In the genomic region with DNA sequence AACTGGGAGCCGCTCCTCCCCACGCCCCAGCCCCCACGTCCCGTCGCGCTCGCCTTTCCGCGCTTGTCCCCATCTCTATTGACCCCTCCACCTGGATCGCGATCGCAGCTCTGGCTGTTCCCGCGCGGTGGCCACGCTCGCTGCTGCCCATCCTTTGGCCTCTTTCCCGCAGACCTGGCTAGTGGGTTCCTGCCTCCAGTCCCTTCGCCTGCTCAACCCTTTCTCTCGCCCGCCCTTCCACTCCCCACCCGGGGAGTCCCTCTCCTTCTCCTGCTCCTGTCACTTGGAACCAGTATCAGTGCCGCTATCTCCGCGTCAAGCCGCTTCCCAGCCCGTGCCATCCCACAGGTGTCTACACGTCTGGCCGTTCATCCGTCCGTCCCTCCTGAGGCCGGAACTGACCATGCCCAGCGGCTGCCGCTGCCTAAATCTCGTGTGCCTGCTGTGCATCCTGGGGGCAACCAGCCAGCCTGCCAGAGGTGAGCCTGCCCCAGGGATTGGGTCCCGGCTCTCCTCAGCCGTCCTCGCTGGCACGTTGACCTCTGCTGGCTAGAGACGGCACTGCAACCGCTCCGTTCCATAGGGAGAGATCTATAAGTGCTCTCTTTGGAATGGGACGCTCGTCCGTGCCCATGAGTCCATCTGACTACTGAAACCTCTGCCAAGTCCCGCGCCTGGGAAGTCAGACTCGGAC, we compare ENCODE assay signal across 8 mouse cellular contexts. TPM values are rescaled to one million over a fixed set of nuclear protein-coding genes. Genes with fewer than 3 reads are reported as not detected.
DNase-seq lines count a peak whose midpoint lies in the region; ATAC-seq and TF ChIP-seq lines count a peak whose summit lies in the region.

No protein-coding gene starts in this region.

- H3K36me3 ChIP-seq in forebrain, embryonic 11.5 days (ENCODE audit: control insufficient read depth, insufficient read depth, low read length), result no peaks in the 10 kb centered on the region
- H3K36me3 ChIP-seq in heart, embryonic 16.5 days (ENCODE audit: control insufficient read depth, insufficient read depth), result no peaks in the 10 kb centered on the region
- H3K36me3 ChIP-seq in liver, embryonic 14.5 days (replicated peaks; ENCODE audit: control insufficient read depth, insufficient read depth, low read depth), result no peaks in the 10 kb centered on the region
- no peaks in the 10 kb centered on the region for H3K36me3 ChIP-seq in neural tube, embryonic 11.5 days (ENCODE audit: control insufficient read depth, insufficient read depth, low read length)
- no peaks in the 10 kb centered on the region for H3K36me3 ChIP-seq in stomach, embryonic 16.5 days (ENCODE audit: control insufficient read depth, insufficient read depth, low read length)

- H3K4me2 ChIP-seq in forebrain, embryonic 11.5 days (ENCODE audit: low read depth, low read length, severe bottlenecking), result peak overlapping the region; percentile 99
- H3K4me2 ChIP-seq in heart, embryonic 16.5 days (ENCODE audit: low read depth, low read length), result peak overlapping the region; percentile 100
- H3K4me2 ChIP-seq in liver, embryonic 14.5 days (ENCODE audit: low read depth), result peak overlapping the region; percentile 64
- H3K4me2 ChIP-seq in neural tube, embryonic 11.5 days (ENCODE audit: low read depth), result peak overlapping the region; percentile 99
- H3K4me2 ChIP-seq in stomach, embryonic 16.5 days (ENCODE audit: low read depth, low read length), result peak overlapping the region; percentile 100

- peak; percentile 50 for DNase-seq in c-Kit-positive CD71-negative TER-119-negative erythroid progenitor cells, embryonic 14.5 days (ENCODE audit: low read depth)
- DNase-seq in forebrain, embryonic 11.5 days (ENCODE audit: low spot score), result peak; percentile 92
- peak; percentile 88 to 91 for DNase-seq in kidney, postnatal 25 days
- peak; percentile 31 to 33 (median 33) for DNase-seq in liver, embryonic 14.5 days (ENCODE audit: low read depth in 3 of 3, low spot score in 3 of 3)
- DNase-seq in neural tube, embryonic 11.5 days (ENCODE audit: low spot score), result peak; percentile 90

- peak overlapping the region; percentile 59 for H3K4me3 ChIP-seq in forebrain, embryonic 11.5 days (ENCODE audit: low read depth, low read length)
- H3K4me3 ChIP-seq in heart, embryonic 16.5 days (ENCODE audit: low read length), result peak overlapping the region; percentile 71
- peak overlapping the region; percentile 21 to 43; a peak in 2 of 4 replicates for H3K4me3 ChIP-seq in liver, embryonic 14.5 days (ENCODE audit: insufficient read depth in 1 of 2, low read depth in 2 of 2, low read length in 2 of 2)
- peak overlapping the region; percentile 47 for H3K4me3 ChIP-seq in neural tube, embryonic 11.5 days (ENCODE audit: low read depth, low read length)
- peak overlapping the region; percentile 69 for H3K4me3 ChIP-seq in stomach, embryonic 16.5 days (replicated peaks; ENCODE audit: low read length)

- no peaks in the 10 kb centered on the region for H3K9me3 ChIP-seq in forebrain, embryonic 11.5 days (ENCODE audit: control insufficient read depth, low read length)
- H3K9me3 ChIP-seq in heart, embryonic 16.5 days (replicated peaks; ENCODE audit: control insufficient read depth, low read length), result no peaks in the 10 kb centered on the region
- H3K9me3 ChIP-seq in liver, embryonic 14.5 days (ENCODE audit: control insufficient read depth, low read length), result no peaks in the 10 kb centered on the region
- no peaks in the 10 kb centered on the region for H3K9me3 ChIP-seq in neural tube, embryonic 11.5 days (ENCODE audit: control insufficient read depth, low read length)
- no peaks in the 10 kb centered on the region for H3K9me3 ChIP-seq in stomach, embryonic 16.5 days (replicated peaks; ENCODE audit: control insufficient read depth, low read length)

- TF ChIP-seq CTCF in liver, embryonic 14.5 days (IDR thresholded peaks at IDR 0.05; ENCODE audit: low read depth), result peak; percentile 91

- no peak for TF ChIP-seq EP300 in liver, embryonic 14.5 days (IDR thresholded peaks at IDR 0.05; ENCODE audit: low read depth)

- no peak overlapping the region for H3K27ac ChIP-seq in forebrain, embryonic 11.5 days (ENCODE audit: low read depth, low read length)
- H3K27ac ChIP-seq in heart, embryonic 16.5 days (ENCODE audit: low read length), result no peak overlapping the region
- H3K27ac ChIP-seq in liver, embryonic 14.5 days, result no peak overlapping the region
- H3K27ac ChIP-seq in neural tube, embryonic 11.5 days (ENCODE audit: low read depth, low read length), result no peak overlapping the region
- no peak overlapping the region for H3K27ac ChIP-seq in stomach, embryonic 16.5 days (ENCODE audit: low read length)

- under 1% methylated on average over 47 of the region's 48 CpGs for WGBS in forebrain, embryonic 11.5 days
- WGBS in heart, embryonic 16.5 days, result under 1% methylated on average over 48 of the region's 48 CpGs
- WGBS in liver, embryonic 14.5 days (ENCODE audit: insufficient replicate concordance), result under 1% methylated on average over 45 of the region's 48 CpGs
- under 1% methylated on average over 48 of the region's 48 CpGs for WGBS in neural tube, embryonic 11.5 days
- under 1% methylated on average over 46 of the region's 48 CpGs for WGBS in stomach, embryonic 16.5 days

- H3K4me1 ChIP-seq in forebrain, embryonic 11.5 days (replicated peaks; ENCODE audit: control insufficient read depth, insufficient read depth, low read length), result peaks cover 7% of the 10 kb centered on the region; the same call in 1 of the 2 replicates
- peaks cover 15% of the 10 kb centered on the region; the same call in 1 of the 2 replicates for H3K4me1 ChIP-seq in heart, embryonic 16.5 days (ENCODE audit: control insufficient read depth, insufficient read depth, low read length)
- H3K4me1 ChIP-seq in liver, embryonic 14.5 days (replicated peaks; ENCODE audit: control insufficient read depth in 2 of 2, insufficient read depth in 2 of 2, low read length in 1 of 2), result no peaks in the 10 kb centered on the region
- peaks cover 6% of the 10 kb centered on the region; the same call in 1 of the 2 replicates for H3K4me1 ChIP-seq in neural tube, embryonic 11.5 days (ENCODE audit: control insufficient read depth, insufficient read depth, low read length)
- H3K4me1 ChIP-seq in stomach, embryonic 16.5 days (ENCODE audit: control insufficient read depth, insufficient read depth, low read length), result peaks cover 7% of the 10 kb centered on the region

- peak; percentile 89 for ATAC-seq in CD4-positive, CD25-positive, alpha-beta regulatory T cell, adult 4 months
- peak; percentile 88 for ATAC-seq in forebrain, embryonic 11.5 days (replicated peaks; ENCODE audit: low FRiP score)
- ATAC-seq in heart, embryonic 16.5 days (replicated peaks; ENCODE audit: extremely low read depth, insufficient read depth, low FRiP score), result peak; percentile 70
- peak; percentile 41; the same call in 1 of the 2 replicates for ATAC-seq in liver, embryonic 14.5 days (ENCODE audit: insufficient read depth)
- peak; percentile 85; the same call in 1 of the 2 replicates for ATAC-seq in neural tube, embryonic 11.5 days (ENCODE audit: insufficient read depth, low FRiP score, low TSS enrichment)
- ATAC-seq in stomach, embryonic 16.5 days (ENCODE audit: insufficient read depth, low FRiP score), result peak; percentile 83

- H3K9ac ChIP-seq in forebrain, embryonic 11.5 days (ENCODE audit: low read length), result peak overlapping the region; percentile 43
- H3K9ac ChIP-seq in heart, embryonic 16.5 days (ENCODE audit: low read length), result peak overlapping the region; percentile 75
- H3K9ac ChIP-seq in liver, embryonic 14.5 days (replicated peaks), result no peak overlapping the region
- peak overlapping the region; percentile 53 for H3K9ac ChIP-seq in neural tube, embryonic 11.5 days (ENCODE audit: low read length)
- peak overlapping the region; percentile 74 for H3K9ac ChIP-seq in stomach, embryonic 16.5 days (ENCODE audit: low read length)

- H3K27me3 ChIP-seq in forebrain, embryonic 11.5 days (ENCODE audit: control insufficient read depth, insufficient read depth, low read length), result peaks cover 32% of the 10 kb centered on the region
- peaks cover 37% of the 10 kb centered on the region for H3K27me3 ChIP-seq in heart, embryonic 16.5 days (ENCODE audit: control insufficient read depth, insufficient read depth, low read length)
- H3K27me3 ChIP-seq in liver, embryonic 14.5 days (ENCODE audit: control insufficient read depth, insufficient read depth, low read length), result peaks cover 46% of the 10 kb centered on the region
- H3K27me3 ChIP-seq in neural tube, embryonic 11.5 days (ENCODE audit: control insufficient read depth, insufficient read depth, low read length), result peaks cover 47% of the 10 kb centered on the region
- H3K27me3 ChIP-seq in stomach, embryonic 16.5 days (ENCODE audit: control insufficient read depth, insufficient read depth, low read length), result peaks cover 31% of the 10 kb centered on the region

RNA-seq across cellular contexts. Expression of gene Dlk2, which starts 1.1 kb away (rescaled TPM):
- not detected for polyA plus RNA-seq in CD4-positive, CD25-positive, alpha-beta regulatory T cell, adult 4 months (2017; shearing (Covaris generic))
- 1.2 and 1.5 TPM in 2 replicates for polyA plus RNA-seq in forebrain, embryonic 11.5 days (2014; fragmentation: Nextera tagmentation; extraction: Ambion mirVana)
- polyA plus RNA-seq in heart, embryonic 16.5 days (2015; fragmentation: Nextera tagmentation; extraction: Ambion mirVana), result 1.3 and 1.4 TPM in 2 replicates
- polyA plus RNA-seq in liver, embryonic 14.5 days (2012; rRNA removed), result 0.02 and 0.13 TPM in 2 replicates
- not detected in 2 replicates for polyA plus RNA-seq in liver, embryonic 14.5 days (2014; fragmentation: Nextera tagmentation; extraction: Ambion mirVana)
- 1.1 and 1.3 TPM in 2 replicates for polyA plus RNA-seq in neural tube, embryonic 11.5 days (2014; fragmentation: Nextera tagmentation; extraction: Ambion mirVana)
- polyA plus RNA-seq in stomach, embryonic 16.5 days (2015; fragmentation: Nextera tagmentation; extraction: Ambion mirVana), result 6.7 and 8.8 TPM in 2 replicates

RNA-seq across cellular contexts. Expression of gene Tjap1, which starts 15.5 kb away (rescaled TPM):
- polyA plus RNA-seq in CD4-positive, CD25-positive, alpha-beta regulatory T cell, adult 4 months (2017; shearing (Covaris generic)), result 10 to 100 TPM; 15.0 to 18.5 TPM
- 62.6 and 63.4 TPM in 2 replicates for polyA plus RNA-seq in forebrain, embryonic 11.5 days (2014; fragmentation: Nextera tagmentation; extraction: Ambion mirVana)
- polyA plus RNA-seq in heart, embryonic 16.5 days (2015; fragmentation: Nextera tagmentation; extraction: Ambion mirVana), result 42.5 and 45.3 TPM in 2 replicates
- polyA plus RNA-seq in liver, embryonic 14.5 days (2012; rRNA removed), result 11.0 and 12.0 TPM in 2 replicates
- polyA plus RNA-seq in liver, embryonic 14.5 days (2014; fragmentation: Nextera tagmentation; extraction: Ambion mirVana), result 7.7 and 8.5 TPM in 2 replicates
- 47.6 and 48.8 TPM in 2 replicates for polyA plus RNA-seq in neural tube, embryonic 11.5 days (2014; fragmentation: Nextera tagmentation; extraction: Ambion mirVana)
- polyA plus RNA-seq in stomach, embryonic 16.5 days (2015; fragmentation: Nextera tagmentation; extraction: Ambion mirVana), result 36.8 and 38.9 TPM in 2 replicates

RNA-seq across cellular contexts. Expression of gene Abcc10, which starts 29.8 kb away (rescaled TPM):
- 1 to 10 TPM; 3.0 to 4.3 TPM for polyA plus RNA-seq in CD4-positive, CD25-positive, alpha-beta regulatory T cell, adult 4 months (2017; shearing (Covaris generic))
- polyA plus RNA-seq in forebrain, embryonic 11.5 days (2014; fragmentation: Nextera tagmentation; extraction: Ambion mirVana), result 7.3 and 8.3 TPM in 2 replicates
- polyA plus RNA-seq in heart, embryonic 16.5 days (2015; fragmentation: Nextera tagmentation; extraction: Ambion mirVana), result 4.9 and 5.3 TPM in 2 replicates
- 1.7 TPM in 2 replicates for polyA plus RNA-seq in liver, embryonic 14.5 days (2012; rRNA removed)
- 0.90 and 0.94 TPM in 2 replicates for polyA plus RNA-seq in liver, embryonic 14.5 days (2014; fragmentation: Nextera tagmentation; extraction: Ambion mirVana)
- 5.5 and 8.4 TPM in 2 replicates for polyA plus RNA-seq in neural tube, embryonic 11.5 days (2014; fragmentation: Nextera tagmentation; extraction: Ambion mirVana)
- 6.6 and 6.7 TPM in 2 replicates for polyA plus RNA-seq in stomach, embryonic 16.5 days (2015; fragmentation: Nextera tagmentation; extraction: Ambion mirVana)

RNA-seq across cellular contexts. Expression of gene Lrrc73, which starts 45.0 kb away (rescaled TPM):
- under 1 TPM in 1 of 2 experiments, not detected in 1; 0.30 TPM for polyA plus RNA-seq in CD4-positive, CD25-positive, alpha-beta regulatory T cell, adult 4 months (2017; shearing (Covaris generic))
- polyA plus RNA-seq in forebrain, embryonic 11.5 days (2014; fragmentation: Nextera tagmentation; extraction: Ambion mirVana), result 2.3 and 3.8 TPM in 2 replicates
- 0.64 and 0.68 TPM in 2 replicates for polyA plus RNA-seq in heart, embryonic 16.5 days (2015; fragmentation: Nextera tagmentation; extraction: Ambion mirVana)
- polyA plus RNA-seq in liver, embryonic 14.5 days (2012; rRNA removed), result 0.11 and 0.17 TPM in 2 replicates
- polyA plus RNA-seq in liver, embryonic 14.5 days (2014; fragmentation: Nextera tagmentation; extraction: Ambion mirVana), result 0.08 TPM in 1 of 2 replicates, not detected in the other
- polyA plus RNA-seq in neural tube, embryonic 11.5 days (2014; fragmentation: Nextera tagmentation; extraction: Ambion mirVana), result 1.7 and 2.8 TPM in 2 replicates
- polyA plus RNA-seq in stomach, embryonic 16.5 days (2015; fragmentation: Nextera tagmentation; extraction: Ambion mirVana), result 0.45 and 0.48 TPM in 2 replicates

RNA-seq across cellular contexts. Expression of gene Yipf3, which starts 50.5 kb away (rescaled TPM):
- 10 to 100 TPM; 43.4 to 51.9 TPM for polyA plus RNA-seq in CD4-positive, CD25-positive, alpha-beta regulatory T cell, adult 4 months (2017; shearing (Covaris generic))
- polyA plus RNA-seq in forebrain, embryonic 11.5 days (2014; fragmentation: Nextera tagmentation; extraction: Ambion mirVana), result 57.8 and 75.5 TPM in 2 replicates
- 78.4 and 89.3 TPM in 2 replicates for polyA plus RNA-seq in heart, embryonic 16.5 days (2015; fragmentation: Nextera tagmentation; extraction: Ambion mirVana)
- 22.4 and 23.2 TPM in 2 replicates for polyA plus RNA-seq in liver, embryonic 14.5 days (2012; rRNA removed)
- 38.1 and 42.5 TPM in 2 replicates for polyA plus RNA-seq in liver, embryonic 14.5 days (2014; fragmentation: Nextera tagmentation; extraction: Ambion mirVana)
- polyA plus RNA-seq in neural tube, embryonic 11.5 days (2014; fragmentation: Nextera tagmentation; extraction: Ambion mirVana), result 79.4 and 89.9 TPM in 2 replicates
- 111 and 120 TPM in 2 replicates for polyA plus RNA-seq in stomach, embryonic 16.5 days (2015; fragmentation: Nextera tagmentation; extraction: Ambion mirVana)

Comparison
In these comparisons a context has a peak if more than half of its experiments do, and no peak if none do; other contexts are left out.
1. DNase-seq: peak in every context shown above with its lines; median percentile 92 in forebrain, embryonic 11.5 days; 90 in neural tube, embryonic 11.5 days; 90 in kidney, postnatal 25 days; 50 in c-Kit-positive CD71-negative TER-119-negative erythroid progenitor cells, embryonic 14.5 days; 33 in liver, embryonic 14.5 days.